Mouse (Mus musculus) left cerebral cortex, postnatal 36 days (tissue): ENCODE measurements at regions not wholly inside any gene's neighbourhood (a gene's known extent, or its start where the extent isn't known, plus 50 kb on each side); places are given as distances from the start of the nearest gene placed in this dataset.
A peak's percentile ranks its signal among the peaks of the same experiment; 100 is the strongest.

ENCODE experiments used
- DNase-seq, 2 experiments: peaks; one replicate each; pipeline ENCODE4 v3.0.0; 2021 to 2022; ENCODE audit warnings: low spot score in 2 of 2, mixed read lengths in 1 of 2
- intact Hi-C: fragments of 180-260 bp; cut with DNase I; formaldehyde crosslinking; loops from one replicate; pipeline ENCODE4 v1.15.1; 2025

DNA sequence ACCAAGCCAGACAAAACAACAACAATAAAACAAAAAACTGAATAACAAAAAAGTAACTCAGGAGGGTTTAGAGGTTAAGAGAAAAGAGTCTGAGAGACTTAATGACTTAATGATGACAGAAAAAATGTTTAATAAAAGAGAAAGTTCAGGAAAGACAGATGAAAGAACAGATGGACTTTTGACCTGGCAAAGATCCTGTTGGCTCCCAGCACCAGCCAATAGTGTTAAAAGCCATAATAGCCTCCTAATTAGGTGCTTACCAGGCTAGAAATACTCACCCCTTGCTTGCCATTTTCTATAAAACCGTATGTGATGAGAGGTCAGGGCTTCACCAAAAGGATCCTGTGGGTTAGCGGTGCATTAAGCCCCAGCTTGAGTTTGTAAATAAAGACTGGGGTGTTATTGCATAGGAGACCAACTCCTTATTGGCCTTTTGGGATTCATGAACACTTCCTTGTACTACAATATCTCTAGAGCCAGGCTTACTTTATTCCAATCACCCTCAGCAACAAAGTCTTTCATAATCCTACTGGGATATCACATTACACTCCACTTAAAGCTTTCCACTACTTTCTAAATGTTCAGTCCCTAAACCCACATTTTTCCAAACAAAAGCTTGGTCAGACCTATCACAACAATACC is 282.1 kb upstream of the Rasa1 start:
- intact Hi-C loops = no loop called here
- no peak for DNase-seq

DNA sequence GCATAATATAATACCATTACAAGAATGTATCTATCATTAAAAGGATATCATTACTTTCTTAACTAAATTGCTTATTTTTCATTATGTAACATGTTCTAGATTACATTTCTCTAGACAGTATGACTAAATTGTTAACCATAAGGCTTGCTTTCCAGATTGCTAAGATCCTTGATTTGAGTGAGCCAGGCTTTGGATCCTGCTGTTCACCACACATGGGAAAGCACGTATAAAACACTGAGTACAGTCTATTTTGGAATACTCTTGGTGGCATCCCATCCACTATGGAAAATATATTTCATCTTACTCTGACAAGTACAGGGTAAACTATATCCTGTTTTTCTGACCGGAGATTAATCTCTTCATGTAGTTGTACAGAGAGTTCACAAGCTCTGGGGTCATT is 268.9 kb upstream of the Rasa1 start:
- DNase-seq = no peak
- intact Hi-C loops = no loop called here

DNA sequence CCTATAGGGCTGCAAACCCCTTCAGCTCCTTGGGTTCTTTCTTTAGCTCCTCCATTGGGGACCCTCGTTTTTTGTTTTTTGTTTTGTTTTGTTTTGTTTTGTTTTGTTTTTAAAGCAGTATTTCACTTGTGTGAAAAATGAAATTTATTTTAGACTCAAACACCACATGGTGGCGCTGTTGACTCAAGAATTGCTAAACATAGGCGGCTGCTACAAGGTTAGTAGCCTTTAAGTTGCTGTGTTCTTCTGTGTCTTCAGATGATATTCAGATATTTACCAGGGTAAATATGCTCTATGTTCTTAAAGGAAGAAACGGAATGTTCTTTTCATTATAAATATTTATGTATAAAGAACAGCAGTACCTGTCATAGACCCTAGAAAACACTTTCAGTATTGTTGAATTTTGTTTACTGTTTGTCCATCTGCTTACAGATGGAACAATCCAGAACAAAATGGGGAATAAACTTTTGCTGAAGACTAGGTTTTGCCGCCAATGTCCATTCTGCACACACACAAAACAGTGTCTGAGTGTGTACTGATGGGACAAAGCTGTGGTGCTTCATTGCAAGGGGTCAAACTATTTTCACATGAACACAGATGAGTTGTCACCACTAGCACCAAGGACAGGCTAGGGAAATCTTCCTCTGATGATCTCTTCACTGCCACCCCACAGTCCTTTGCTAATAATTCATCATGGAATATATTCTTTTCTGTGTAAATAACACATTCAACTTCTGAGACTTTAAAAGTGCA is 267.3 kb upstream of the Rasa1 start:
- intact Hi-C loops = no loop called here

DNA sequence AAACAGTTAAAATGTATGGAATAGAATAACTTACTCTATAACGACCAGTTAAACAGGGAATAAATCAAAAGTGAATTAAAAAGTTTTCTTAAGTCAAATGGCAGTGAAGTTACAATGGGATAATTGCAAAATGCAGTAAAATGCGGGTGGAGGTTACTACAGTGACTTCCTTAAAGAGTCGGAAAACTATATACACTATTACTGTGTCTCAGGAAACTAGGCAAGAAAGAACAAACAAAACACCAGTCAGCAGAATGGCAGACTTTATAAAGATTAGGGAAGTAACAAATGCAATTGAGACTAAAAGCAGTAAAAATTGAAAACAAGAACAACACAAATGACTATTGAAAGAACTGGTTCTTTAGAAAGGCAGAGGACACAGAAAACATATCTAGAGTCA is 264.1 kb upstream of the Rasa1 start:
- no peak for DNase-seq
- intact Hi-C loops = no loop called here

More for the DNA sequence above, 267.3 kb upstream of the Rasa1 start:
- DNase-seq = peak in 1 of 2 experiments; percentile 24

DNA sequence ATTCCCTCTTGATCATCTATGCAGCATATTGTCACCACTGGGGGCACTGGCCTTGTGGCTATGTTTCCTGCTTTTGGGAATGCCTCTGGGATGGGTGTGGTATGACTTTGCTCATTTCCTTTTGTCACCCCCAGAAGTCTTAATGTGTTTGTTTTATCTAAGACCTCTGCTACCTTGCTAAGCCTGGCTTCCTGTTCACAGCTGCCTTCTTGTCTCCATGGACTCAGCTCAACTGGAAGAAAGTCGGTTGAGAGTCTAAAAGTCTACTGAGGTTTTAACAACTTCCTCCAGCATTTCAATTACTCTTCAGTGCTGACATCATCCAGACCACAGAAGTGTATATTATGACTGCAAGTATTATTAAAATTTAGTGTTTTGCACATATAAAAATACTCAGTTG is 220.7 kb upstream of the Rasa1 start:
- DNase-seq = no peak
- intact Hi-C loops = no loop called here

DNA sequence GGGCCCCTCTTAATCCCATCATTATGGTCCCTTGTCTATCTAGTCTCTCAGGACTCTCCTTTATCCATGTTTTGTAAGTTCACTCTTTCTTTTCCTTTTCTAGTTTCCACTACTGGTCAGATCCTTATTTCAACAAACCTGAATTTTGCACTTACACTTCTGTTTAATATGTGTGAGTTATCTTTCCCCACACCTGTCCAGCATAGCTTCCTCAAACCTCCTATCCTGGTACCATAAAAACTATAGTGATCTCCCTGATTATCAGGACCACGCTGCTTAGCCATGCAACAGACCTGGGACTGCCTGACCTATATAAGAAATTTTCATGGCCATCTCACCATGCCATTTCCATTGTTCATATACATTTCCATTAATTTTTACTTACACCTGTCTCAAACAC is 219.6 kb upstream of the Rasa1 start:
- DNase-seq = no peak
- intact Hi-C loops = no loop called here

DNA sequence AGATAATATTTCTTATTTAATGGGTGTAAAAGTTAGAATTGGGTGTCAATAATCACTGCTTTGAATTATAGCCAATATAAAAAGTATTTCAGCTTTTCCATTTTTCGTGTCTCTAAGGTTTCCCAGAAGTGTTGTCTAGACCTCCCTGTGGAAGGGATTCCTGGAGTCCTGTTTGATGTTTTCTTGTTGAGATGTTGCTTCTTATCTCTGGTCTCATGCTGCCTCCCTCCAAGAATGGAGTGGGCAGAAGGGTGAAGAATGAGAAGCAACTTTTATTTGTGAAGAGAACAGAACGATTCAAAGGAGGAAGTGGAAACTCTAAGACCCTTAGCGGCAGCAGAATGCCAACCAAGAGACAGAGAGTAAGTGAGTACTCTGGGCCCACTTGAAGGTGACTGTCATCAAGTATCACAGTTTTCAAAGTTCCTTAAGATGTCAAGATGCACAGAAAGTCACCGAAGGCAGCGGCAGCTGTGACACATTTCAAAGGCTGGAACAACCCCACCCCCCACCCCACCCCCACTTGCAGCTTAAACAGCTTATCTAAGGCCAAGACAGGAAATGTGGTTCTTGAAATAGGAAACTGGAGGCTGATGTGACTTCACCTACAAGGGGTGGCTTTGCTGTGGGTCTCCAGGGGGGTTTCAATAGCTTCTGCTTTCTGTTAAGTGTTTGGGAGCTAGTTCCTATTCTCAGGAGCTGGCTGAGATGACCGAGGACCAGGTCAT is 218.6 kb upstream of the Rasa1 start:
- intact Hi-C loops = no loop called here
- no peak for DNase-seq

DNA sequence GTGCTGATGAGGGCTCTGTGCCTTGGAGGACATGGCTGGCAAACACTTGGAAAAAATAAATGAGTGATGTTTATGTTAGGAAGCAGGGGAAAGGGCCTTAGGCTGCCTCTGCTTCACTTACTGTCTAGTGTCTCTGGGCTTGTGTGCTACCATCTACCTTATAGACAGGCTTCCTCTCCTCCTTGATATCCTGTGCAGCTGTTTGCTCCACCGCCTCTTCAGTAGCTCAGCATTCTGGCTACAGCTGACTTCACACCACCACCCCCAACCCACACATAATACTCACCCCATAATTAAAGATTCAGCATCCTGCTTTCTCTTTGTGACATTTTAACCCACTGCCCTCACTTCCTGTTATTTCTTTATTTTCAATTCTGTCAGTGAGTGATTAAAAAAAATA is 217.9 kb upstream of the Rasa1 start:
- intact Hi-C loops = no loop called here
- DNase-seq = no peak

DNA sequence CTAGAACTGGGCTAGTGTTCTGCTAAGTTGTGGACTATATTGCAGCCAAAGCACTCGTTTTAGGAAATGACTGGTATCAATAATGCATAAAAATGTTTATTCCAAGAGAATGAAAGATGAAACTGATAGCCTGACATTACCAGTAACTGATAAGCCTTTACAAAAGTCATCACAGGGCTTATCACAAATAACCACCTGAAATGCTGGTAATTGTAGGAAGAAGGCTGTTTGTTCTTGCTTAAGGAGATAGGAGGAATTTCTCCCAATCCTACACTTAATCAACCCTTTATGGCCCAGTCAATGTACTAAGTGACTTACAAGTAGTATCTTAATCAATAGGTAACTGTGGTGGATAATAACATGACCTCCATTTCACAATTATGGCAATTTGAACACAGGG is 217.1 kb upstream of the Rasa1 start:
- DNase-seq = no peak

DNA sequence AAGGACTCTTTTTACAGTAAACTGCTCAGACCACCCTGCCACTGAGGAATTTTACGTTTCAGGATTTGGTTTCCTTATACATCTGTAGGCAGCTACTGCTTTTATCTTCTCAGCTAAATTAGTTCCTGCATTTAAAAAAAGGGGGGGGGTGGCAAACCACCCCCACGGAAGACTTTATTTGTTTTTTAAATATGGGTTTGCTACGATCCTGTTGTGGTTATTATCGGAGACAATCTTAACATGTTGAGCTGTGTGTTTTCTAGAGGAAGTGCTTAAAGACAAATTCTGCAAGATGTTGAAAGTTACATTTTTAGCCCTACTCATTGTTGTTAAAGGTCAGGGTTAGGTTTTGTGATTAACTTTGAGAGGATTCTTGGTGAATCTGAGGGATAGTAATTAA is 216.1 kb upstream of the Rasa1 start:
- DNase-seq = no peak
- intact Hi-C loops = no loop called here

More for the DNA sequence above, 217.1 kb upstream of the Rasa1 start:
- intact Hi-C loops = no loop called here

DNA sequence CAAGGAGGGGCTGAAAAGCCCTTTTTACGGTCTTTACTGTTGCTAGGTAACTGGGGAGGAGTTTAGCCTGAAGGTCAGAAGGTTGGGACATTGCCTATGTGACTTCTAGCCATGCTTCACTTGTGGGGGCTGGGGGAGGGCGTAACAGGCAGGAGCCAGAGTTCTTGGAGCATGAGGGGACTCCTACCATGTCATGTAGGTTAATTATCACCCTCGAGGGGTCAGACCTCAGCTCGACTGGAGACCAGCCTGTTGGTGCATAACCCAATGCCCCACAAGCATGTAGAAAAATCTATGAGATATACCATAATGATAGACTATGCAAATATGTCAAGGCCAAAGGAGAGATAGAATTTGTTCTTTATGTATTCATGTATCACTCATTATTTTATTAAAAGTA is 215.1 kb upstream of the Rasa1 start:
- DNase-seq = no peak
- intact Hi-C loops = no loop called here

DNA sequence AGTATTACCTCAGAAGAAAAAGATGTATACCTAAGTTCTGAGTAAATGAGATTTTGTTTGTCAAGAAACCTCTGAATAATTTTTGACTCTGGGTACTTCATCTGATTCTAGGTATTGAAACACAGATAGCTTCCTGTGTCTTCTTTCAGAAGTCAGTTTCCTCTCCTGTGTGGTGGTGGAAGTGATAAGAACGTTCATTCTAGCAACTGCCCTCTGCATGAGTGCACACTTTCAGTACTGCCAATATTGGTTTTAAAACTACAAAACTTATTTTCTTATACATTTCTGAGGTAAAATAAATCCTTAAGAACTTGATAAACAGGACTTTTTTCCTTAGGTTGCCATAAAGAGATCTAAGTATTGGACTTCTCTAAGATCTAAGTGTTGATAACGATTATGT is 209.8 kb upstream of the Rasa1 start:
- DNase-seq = no peak
- intact Hi-C loops = no loop called here

DNA sequence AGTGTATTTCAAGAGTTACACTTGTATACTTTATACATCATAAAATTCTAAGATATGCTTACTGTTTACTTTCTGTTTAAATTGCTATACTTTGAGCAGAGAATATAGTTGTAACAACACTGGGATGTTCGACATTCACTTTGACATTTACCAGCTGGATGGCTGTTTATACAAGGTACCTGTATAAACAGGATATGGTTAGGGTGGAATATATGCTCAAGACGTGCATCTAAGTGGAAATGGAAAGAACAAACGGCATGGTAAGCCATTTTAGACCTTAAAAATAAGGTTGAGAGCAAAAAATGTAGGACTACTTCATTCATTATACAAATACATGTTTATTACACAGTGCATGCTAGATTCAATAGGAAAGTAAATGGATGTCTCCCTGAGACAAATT is 195.9 kb upstream of the Rasa1 start:
- intact Hi-C loops = no loop called here
- no peak for DNase-seq

DNA sequence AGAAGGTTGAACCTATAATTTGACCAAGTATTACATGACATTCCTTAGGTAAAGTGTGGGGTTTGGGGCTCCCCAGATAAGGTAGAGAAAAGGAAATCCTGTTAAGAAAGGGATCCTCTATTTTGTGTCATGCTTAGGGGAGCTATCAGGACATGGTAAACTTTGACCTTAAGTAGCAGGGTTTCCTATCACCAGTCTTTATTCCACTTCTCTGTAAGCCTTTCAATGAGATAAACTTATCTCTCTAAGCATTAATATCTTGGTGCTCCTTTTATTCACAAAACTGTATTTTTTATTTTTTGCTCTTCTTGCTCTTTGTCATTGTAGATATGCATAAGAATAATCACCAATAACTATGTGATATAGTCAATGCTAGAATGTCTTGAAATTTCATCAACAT is 194.4 kb upstream of the Rasa1 start:
- DNase-seq = no peak
- intact Hi-C loops = no loop called here

DNA sequence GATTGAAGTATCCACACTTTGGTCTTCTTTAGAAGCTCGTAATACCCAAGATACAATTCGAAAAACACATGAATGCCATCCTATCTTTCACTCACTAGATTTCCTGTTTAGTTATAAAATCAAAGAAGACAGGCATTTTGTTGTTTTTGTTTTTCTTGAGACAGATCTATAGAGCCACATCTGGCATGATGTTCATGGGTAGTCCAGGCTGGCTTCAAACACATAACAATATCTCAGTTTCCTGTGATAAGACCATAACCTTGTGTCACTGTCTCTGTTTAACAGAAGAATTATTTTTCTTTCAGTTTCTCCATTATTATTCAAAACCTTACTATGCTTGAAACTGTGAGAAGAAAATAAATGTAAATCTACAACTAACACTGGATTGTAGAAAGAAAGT is 190.5 kb upstream of the Rasa1 start:
- DNase-seq = no peak
- intact Hi-C loops = no loop called here

DNA sequence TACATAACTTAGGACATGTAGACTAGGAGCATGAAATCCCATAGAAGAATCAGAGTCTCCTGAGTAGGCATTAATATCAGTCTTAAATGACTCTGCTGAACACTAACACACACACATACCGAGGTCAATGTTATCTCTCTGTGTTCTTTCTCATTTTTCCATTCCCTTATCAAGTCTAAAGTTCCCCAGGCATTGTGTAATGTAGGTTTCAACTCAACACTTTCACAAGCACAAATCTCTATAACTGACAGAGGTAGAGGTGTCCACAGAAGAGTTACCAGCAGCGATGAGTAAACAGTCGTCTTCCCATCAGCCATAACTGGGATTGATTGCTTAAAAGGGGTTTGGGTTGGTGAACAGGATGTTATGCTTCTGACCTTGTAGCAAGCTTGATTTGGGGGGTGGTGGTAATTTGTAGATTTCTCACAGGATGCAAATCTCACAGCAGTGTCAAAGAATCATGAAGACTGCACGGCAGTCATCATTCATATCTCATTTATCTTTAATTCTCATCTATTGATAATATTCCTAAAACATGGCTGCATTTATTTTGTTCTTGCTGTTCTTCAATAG is 187.4 kb upstream of the Rasa1 start:
- DNase-seq = no peak
- intact Hi-C loops = no loop called here

DNA sequence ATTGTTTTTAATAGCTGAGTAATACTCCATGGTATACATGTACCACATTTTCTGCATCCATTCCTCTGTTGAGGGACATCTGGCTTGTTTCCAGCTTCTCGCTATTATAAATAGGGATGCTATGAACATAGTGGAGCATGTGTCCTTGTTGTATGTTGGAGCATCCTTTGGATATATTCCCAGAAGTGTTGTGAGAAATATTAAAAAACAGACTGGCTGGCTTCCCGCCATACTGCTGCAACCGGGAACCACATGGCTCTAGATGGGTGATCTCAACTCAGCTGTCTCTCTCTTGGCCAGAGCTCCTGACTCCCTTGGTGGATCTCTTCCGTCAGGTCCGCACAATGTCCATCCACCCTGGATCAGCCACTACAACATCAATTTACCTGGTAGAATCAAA is 182.4 kb upstream of the Rasa1 start:
- intact Hi-C loops = no loop called here
- no peak for DNase-seq

DNA sequence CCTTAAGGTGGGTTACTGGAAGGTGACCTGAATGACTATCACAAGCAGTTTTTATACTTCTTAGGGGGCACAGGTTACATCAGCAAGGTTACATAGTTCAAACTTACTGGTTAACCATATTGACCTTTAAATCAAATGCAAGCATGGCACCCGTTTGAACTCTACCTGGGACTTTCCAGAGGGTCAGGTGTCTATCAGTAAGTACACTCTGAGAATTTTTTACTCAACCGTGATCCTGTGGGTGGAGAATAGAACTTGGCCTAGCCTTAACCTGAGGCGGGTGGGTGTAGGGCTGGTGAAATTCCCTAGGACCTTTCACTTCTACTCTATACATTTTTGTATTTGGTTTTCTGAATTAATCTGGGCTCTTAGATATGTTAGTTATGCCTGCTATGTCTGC is 170.5 kb upstream of the Rasa1 start:
- DNase-seq = no peak
- intact Hi-C loops = no loop called here

DNA sequence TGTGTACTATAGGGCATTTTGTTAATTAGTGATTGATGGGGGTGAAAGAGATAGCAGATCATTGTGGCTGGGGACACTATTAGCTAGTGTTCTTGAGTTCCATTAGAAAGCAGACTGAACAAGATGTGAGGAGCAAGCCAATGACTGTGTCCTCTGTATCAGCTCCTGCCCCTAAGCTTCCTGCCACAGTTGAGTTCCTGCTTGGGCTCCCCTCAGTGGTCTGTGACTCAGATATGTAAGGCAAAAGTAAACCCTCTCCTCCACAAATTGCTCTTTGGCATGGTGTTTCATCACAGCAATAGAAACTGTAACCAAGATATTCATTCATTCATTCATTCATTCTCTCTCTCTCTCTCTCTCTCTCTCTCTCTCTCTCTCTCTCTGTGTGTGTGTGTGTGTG is 169.7 kb upstream of the Rasa1 start:
- intact Hi-C loops = no loop called here
- no peak for DNase-seq

DNA sequence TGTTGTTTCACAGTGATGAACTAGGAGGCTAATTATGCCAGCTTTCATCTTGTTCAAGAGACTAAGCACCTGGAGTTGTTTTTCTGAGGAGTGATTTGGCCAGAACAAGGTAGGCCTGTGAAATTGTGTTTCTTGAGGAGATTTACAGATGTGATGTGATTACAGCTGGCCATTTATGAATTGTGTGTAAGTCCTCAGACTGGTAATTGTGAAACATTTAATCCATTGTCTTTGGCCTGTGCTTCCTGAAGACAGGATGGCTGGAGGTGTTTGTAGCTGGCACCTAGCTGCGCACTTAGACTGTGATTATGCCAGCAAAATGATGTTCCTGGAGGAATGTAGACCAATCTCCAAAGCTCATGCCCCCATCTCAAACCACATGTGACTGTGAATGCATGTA is 150.7 kb upstream of the Rasa1 start:
- intact Hi-C loops = loop anchor here (5.0 kb wide), 1 partner anchor 127 kb away; no protein-coding TSS in a partner anchor
- DNase-seq = no peak

DNA sequence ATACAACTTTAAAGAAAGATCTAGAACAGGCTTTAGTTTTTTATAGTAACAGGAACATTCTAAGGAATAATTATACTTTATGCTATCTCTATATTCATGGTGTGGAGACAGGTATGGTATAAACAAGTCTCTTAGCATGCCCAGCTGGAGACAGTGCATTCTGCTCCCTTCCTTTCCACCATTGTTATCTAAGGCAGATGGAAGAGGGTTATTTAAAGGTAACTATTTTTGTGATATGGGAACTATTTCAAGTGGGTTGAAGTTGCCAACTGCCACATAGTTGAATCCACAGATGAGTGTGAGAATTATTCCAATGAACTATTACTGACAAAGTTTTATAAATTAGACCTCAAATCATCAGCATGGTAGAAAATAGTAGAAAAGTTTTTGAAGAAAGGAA is 148.9 kb upstream of the Rasa1 start:
- intact Hi-C loops = loop anchor here (5.0 kb wide), 1 partner anchor 126 kb away; no protein-coding TSS in a partner anchor
- no peak for DNase-seq
